Mouse (Mus musculus) embryonic facial prominence, embryonic 14.5 days (tissue): ENCODE results near the gene Igsf9b. TPM values are rescaled to one million over a fixed set of nuclear protein-coding genes. Genes with fewer than 3 reads are reported as not detected.

Experiments used
- ATAC-seq: fragments of 200-750 bp; cut with Nextera tagmentation; 2 replicates; pipeline ENCODE4 v1.8.0; 2017; ENCODE audit warnings: low read depth, moderate number of reproducible peaks, moderate TSS enrichment
- DNase-seq: peaks from one replicate; pipeline ENCODE4 v3.0.0-alpha.2; 2015; ENCODE audit warnings: low spot score
- H3K27ac ChIP-seq: fragments of 300-500 bp; sonication (generic); replicated peaks from 2 replicates; pipeline ENCODE4 v1.5.1; 2014; ENCODE audit warnings: low read depth, mild to moderate bottlenecking, low read length, moderate library complexity
- H3K27me3 ChIP-seq: fragments of 300-500 bp; sonication (generic); replicated peaks from 2 replicates; pipeline ENCODE4 v1.6.1; 2014; ENCODE audit warnings: low read length; ENCODE audit not compliant: control insufficient read depth, insufficient read depth
- H3K36me3 ChIP-seq: fragments of 300-500 bp; sonication (generic); 2 replicates; pipeline ENCODE4 v1.6.1; 2014; ENCODE audit warnings: low read length, mixed read lengths; ENCODE audit not compliant: control insufficient read depth, insufficient read depth
- H3K4me1 ChIP-seq: fragments of 300-500 bp; sonication (generic); 2 replicates; pipeline ENCODE4 v1.6.1; 2014; ENCODE audit warnings: antibody characterized with exemption, low read length; ENCODE audit not compliant: control insufficient read depth, insufficient read depth
- H3K4me2 ChIP-seq: fragments of 300-500 bp; sonication (generic); 2 replicates; pipeline ENCODE4 v1.6.1; 2014; ENCODE audit warnings: low read depth, mild to moderate bottlenecking, low read length, moderate library complexity, mixed read lengths
- H3K4me3 ChIP-seq: fragments of 300-500 bp; sonication (generic); 2 replicates; pipeline ENCODE4 v1.5.1; 2014; ENCODE audit warnings: low read depth, mild to moderate bottlenecking, low read length
- H3K9ac ChIP-seq: fragments of 300-500 bp; sonication (generic); 2 replicates; pipeline ENCODE4 v1.6.1; 2014; ENCODE audit warnings: low read depth, mild to moderate bottlenecking, low read length, moderate library complexity, mixed read lengths
- H3K9me3 ChIP-seq: fragments of 300-500 bp; sonication (generic); 2 replicates; pipeline ENCODE4 v1.6.1; 2016; ENCODE audit warnings: low read length; ENCODE audit not compliant: control insufficient read depth
- WGBS: fragments of 180-500 bp; shearing (Covaris S2); extraction: QIAGEN DNeasy Blood & Tissue Kit; methylation state at CpG from one replicate; pipeline ENCODE4 v1.1.7; 2014; 5-methylcytosine and 5-hydroxymethylcytosine counted together
- polyA plus RNA-seq: library from polyadenylated mRNA; unstranded; fragments of >200 nt; fragmentation: Nextera tagmentation; extraction: Ambion mirVana; gene quantifications from 2 replicates; pipeline ENCODE4 v1.2.1, GENCODE M21; 2014

Igsf9b gene
- polyA plus RNA-seq, 1 experiment from 2014 or later = 3.3 TPM

DNA sequence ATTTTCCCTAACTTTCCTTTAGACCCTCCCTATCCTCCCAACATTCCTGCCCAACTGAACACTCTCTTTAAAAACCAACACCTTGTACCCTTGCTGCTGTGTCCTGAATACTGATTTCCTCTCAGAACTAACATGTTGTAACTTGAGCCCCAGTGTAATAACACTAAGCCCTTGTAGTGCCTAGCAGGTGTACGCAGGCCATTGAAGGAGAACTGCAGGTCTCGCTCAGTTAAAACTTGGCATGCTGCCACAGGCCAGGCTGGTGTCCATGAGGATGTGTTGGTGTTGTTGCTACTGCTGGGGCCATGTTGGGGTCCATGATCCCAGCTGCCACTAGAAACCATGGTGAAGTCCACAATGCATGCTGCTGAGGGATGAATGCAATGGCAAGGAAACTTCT, 70.1 kb downstream of the Igsf9b start:
- Histone ChIP-seq H3K9ac (no peak overlapping the region), H3K27ac (no peak overlapping the region), H3K4me2 (no peak overlapping the region), H3K36me3 (no peaks in the 10 kb centered on the region), H3K9me3 (no peaks in the 10 kb centered on the region), H3K4me3 (no peak overlapping the region), H3K27me3 (no peaks in the 10 kb centered on the region), H3K4me1 (no peaks in the 10 kb centered on the region)
- DNase-seq = peak; percentile 38
- WGBS = 56% methylated on average over 2 of the region's 2 CpGs
- peak; percentile 57; the same call in 1 of the 2 replicates for ATAC-seq

DNA sequence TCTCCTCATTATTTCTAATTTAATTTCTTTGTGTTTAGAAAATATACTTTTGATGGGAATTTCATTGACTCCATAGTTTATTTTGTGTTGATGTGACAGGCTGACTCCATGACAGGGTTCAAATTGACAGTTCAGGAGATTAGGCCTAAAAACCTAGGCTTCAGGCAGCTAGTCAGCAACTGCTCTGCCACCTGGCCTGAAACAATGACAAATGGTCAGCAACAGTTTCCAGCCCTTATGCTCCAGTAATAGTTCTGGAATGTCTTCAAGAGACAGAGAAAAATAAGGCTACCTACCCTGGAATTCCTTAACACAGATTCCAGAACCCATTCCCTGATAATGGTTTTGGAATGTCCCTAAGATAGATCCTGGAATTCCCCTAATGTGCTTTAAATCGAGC, 76.7 kb downstream of the Igsf9b start:
- WGBS = 66% methylated on average over 1 of the region's 1 CpGs
- H3K4me2 ChIP-seq = no peak overlapping the region
- no peak for ATAC-seq

DNA sequence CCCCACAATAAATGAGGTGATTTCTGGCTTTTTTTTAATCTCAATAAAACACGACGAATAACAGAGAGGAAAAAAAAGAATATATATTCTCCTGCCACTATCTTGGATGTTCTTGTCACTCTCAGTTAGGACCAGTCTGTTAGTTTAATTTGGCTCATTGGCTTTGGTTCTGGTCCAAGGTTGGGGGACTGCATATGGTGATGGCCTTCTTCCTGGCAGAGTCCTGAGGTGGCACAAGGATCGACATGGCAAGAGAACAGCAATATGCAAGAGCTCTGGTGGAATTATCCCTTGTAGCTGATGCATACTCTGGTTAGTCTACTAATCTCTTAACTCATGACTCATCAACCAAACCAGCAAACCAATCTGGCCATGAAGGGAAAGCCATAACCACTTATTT, 87.9 kb downstream of the Igsf9b start:
- Histone ChIP-seq H3K9ac (no peak overlapping the region), H3K27me3 (no peaks in the 10 kb centered on the region), H3K4me1 (no peaks in the 10 kb centered on the region), H3K9me3 (no peaks in the 10 kb centered on the region), H3K36me3 (no peaks in the 10 kb centered on the region), H3K4me2 (no peak overlapping the region), H3K4me3 (no peak overlapping the region), H3K27ac (no peak overlapping the region)
- DNase-seq = no peak
- 81% methylated on average over 3 of the region's 3 CpGs for WGBS
- no peak for ATAC-seq

More for the DNA sequence above, 76.7 kb downstream of the Igsf9b start:
- Histone ChIP-seq H3K9ac (no peak overlapping the region), H3K4me1 (no peaks in the 10 kb centered on the region), H3K9me3 (no peaks in the 10 kb centered on the region), H3K36me3 (no peaks in the 10 kb centered on the region), H3K4me3 (no peak overlapping the region), H3K27me3 (no peaks in the 10 kb centered on the region), H3K27ac (no peak overlapping the region)
- no peak for DNase-seq

DNA sequence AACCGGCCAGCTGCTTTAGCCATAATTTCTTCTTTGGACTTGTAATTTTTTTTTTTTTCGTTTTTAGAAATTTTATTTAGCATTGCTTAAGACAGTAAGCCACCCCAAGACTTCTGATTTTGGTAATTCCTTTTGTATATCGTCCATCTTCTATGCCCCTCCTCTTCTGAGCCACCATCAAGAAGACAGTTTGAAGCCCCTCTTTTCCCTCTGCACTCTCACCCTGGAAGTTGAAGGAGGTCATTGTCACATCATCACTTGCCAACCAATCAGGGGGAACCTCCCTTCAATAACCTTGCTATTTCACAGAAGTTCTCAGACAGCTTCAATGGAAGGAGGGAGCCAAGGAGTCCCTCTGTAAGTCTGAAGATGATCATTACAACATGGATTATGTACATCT, 97.5 kb downstream of the Igsf9b start, which contains the start of gene Spata19:
TSS of gene Spata19 (plus strand) at position 301 of the 400 bp plus-strand sequence.
- DNase-seq (no peak), ATAC-seq (no peak)
- no peaks in the 10 kb centered on the region for H3K36me3 ChIP-seq
- H3K4me2 ChIP-seq = no peak within 1 kb of the TSS
- WGBS = 67% methylated on average over 3 of the region's 3 CpGs
- no peaks in the 10 kb centered on the region for H3K27me3 ChIP-seq
- no peaks in the 10 kb centered on the region for H3K9me3 ChIP-seq
- H3K4me3 ChIP-seq = no peak within 1 kb of the TSS
- no peak within 1 kb of the TSS for H3K9ac ChIP-seq
- no peaks in the 10 kb centered on the region for H3K4me1 ChIP-seq
- no peak within 1 kb of the TSS for H3K27ac ChIP-seq

DNA sequence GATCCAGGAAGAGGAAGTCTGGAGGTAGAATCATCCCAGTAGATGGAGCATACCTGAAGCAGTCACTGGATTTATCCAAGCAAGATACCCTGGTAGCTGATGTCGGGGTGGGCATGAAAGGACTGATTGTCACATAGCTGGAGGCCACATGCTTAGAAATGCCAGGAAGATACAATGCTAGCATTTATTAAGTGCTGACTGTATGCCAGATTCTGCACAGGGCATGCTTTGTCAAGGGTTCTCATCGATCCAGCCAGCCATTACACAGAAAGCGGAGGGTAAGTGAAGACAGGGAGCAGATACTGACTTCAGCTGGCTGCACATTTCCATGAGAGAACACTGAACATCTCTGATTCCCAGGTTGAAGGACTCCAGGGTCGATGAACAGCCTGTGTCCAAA, 102.2 kb downstream of the Igsf9b start:
- Histone ChIP-seq H3K4me1 (no peaks in the 10 kb centered on the region), H3K27ac (no peak overlapping the region), H3K4me2 (no peak overlapping the region), H3K27me3 (no peaks in the 10 kb centered on the region), H3K9me3 (no peaks in the 10 kb centered on the region), H3K36me3 (no peaks in the 10 kb centered on the region), H3K4me3 (no peak overlapping the region), H3K9ac (no peak overlapping the region)
- ATAC-seq (no peak), DNase-seq (no peak)
- 67% methylated on average over 4 of the region's 4 CpGs for WGBS

Other genes starting within 250 kb of the Igsf9b start
- 121 and 122 TPM in 2 replicates for gene Jam3, start 143.8 kb upstream of the Igsf9b start, polyA plus RNA-seq
- not detected in 2 replicates for gene Spata19, start 97.6 kb downstream of the Igsf9b start, polyA plus RNA-seq